Mouse (Mus musculus) fibroblast of lung, adult 2 months (primary cell): ENCODE data around the gene Cmbl.
"Not testable (repeated sequence)": the region's sequence is repeated elsewhere in the genome, so short reads cannot be mapped to it uniquely, and the experiment has no call there.

ENCODE experiments used
- DNase-seq: peaks from one replicate; pipeline ENCODE4 v3.0.0-alpha.2; 2011; ENCODE audit warnings: low read depth

The Cmbl gene

DNA sequence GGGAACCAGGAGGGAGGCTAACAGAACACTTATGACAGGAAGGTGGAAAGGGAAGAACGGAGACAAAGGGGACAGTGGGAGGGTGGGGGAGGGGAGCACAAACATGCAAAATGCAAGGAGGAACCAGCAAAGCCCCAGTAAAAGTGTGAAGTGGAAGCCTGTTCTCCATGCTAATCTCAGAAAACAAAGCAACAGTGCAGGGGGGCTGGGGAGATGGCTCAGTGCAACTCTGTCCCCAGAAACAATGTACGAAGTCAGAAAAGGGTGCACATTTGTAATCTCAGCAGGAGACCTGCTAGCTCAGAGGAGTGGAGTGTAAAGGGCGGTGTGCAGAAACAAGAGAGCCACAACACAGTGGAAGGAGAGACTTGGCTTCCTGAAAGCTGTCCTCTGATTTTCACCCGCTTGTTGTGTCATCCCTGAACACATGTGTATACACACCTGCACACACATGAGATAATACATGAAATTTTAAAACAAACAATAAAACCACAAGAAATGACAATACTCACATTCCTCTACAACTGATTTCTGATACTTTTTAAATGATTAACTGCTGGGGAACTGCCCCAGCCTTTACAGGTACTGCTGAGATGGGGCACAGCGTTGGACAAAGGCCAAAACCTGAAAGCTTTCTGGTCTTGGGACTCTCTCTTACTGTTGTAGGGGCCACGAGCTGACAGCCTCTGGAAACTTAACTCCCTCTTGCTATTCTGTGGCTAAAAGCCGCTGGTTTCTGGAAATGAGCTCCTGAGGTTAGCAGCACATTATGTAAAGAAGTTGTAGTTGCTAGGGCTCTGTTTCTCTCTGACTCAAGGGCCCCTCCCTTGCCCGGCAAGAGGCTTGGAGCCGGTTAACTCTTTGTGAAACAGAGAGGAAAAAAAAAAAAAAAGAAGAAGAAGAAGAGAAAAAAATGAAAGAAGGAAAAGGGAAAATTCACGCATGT lies 22.9 kb upstream of the Cmbl start:
- DNase-seq: no peak

DNA sequence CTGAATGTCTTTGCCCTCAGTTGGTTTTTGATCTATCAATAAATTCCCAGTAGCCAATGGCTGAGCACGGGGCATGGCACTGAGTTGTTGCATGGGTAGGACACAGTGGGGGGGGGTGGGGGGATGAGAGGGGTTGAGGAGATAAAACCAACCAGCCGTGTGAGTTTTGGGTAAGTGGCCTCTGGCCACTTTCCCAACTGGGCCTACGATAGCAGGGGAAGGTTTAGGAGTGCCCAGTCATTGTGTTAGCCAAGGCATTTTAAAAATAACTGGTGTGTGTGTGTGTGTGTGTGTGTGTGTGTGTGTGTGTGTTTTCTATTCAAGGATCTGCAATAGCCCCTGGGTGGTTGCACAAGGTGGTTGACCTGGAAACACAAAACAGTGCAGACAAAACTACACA lies 21.9 kb upstream of the Cmbl start:
- no peak for DNase-seq

DNA sequence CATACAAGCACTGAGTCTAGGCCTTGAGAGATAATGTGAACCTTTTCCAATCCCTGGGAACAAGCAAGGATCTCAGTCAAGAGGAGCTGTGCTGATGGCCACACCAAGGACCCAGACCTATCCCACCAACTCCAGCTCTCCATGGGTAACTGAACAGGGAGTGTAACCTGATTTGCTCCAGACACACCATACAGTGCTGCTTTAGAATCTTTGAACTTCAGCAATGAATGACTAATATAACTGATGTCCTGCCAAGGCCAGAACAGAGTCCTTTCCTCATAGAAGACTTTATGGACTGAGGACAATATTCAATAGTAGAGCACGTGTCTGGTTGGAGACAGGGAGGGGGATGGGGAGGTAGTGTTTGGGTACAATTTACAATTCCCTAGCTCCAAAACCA lies 20.1 kb upstream of the Cmbl start:
- DNase-seq: no peak

DNA sequence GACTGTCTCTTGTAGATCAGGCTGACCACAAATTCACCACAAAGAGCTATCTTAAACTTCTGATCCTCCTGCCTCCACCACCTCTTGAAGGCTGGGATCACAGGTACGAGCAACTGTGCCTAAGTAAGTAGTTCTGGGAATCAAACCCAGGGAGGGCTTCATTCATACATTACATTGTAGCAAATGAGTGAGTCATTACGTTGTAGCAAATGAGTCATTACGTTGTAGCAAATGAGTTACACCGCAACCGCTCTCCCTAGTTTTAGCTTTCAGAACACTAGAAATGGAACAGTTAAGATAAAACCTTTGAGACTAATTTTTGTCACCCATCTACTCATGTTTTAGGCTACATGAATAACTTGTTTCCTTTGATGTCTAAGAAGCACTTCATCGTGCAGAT lies 18.9 kb upstream of the Cmbl start:
- no peak for DNase-seq

DNA sequence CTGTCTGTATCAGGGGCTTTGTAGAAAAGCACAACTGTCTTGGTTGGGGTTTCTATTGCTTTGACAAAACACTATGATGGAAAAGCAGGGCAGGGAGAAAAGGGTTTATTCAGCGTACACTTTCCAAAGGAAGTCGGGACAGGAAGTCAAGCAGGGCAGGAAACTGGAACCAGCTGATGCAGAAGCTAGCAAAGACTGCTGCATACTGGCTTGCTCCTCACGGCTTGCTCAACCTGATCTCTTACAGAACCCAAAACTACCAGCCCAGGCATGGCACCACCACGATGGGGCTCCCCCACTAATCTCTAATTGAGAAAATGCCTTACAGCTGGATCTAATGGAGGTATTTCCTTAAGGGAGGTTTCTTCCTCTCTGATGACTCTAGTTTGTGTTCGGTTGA lies 17.8 kb upstream of the Cmbl start:
- DNase-seq: no peak

DNA sequence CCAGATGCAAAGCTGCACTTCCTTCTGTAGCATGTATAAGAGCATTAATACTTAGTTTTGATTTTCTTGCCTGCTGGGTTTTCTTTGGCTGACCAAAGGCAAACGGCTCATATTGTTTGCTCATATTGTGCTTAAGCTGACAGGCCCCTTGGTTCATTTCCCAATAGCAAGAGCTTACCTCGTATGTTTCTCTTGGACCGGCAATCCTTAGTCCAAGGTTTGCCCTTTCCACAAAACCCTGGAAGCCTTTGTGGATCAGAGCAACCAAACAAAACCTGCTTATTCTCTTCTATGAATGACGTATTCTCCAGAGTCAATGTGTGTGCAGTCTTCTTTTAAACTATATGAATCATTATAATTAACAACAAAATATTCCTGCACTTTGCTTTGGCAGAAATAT lies 14.8 kb upstream of the Cmbl start:
- DNase-seq: no peak

DNA sequence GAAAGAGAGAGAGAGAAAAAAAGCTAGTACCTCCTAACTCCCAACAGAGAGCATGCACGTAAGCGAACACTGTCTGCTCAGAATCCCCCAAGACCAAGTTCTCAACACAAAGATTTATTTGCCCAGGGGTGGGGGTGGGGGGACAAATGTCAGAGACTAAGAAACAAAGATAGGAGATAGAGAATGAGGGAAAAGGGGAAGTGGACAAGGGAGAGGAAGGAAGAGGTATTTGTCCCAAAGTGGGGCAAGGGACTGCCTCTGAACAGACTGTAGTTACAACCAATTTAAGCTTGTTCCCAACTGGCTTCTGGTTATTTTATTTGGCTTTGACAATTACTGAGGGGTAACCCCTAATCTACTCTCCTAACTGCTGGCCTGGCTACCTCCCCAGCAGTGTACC lies 10.3 kb upstream of the Cmbl start:
- DNase-seq: no peak

DNA sequence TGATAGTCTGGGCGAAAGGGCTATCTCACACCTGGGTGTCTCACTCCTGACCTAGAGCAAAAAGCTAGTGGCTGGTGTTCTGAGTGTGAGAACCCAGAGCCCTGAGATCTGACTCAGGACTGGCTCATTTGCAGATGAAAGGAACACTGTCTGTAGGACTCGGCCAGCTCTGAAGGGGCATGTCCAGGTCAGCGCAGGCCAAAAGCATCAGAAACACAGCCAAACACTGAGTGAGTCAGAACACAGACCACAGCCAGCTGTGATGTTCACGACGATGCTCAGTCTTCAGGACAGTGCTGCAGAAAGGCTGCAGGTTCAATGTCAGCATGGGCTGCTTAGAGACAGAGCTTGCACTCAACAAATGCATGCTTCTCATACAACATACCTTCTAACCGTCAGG lies 3.8 kb upstream of the Cmbl start:
- DNase-seq: peak; percentile 81

DNA sequence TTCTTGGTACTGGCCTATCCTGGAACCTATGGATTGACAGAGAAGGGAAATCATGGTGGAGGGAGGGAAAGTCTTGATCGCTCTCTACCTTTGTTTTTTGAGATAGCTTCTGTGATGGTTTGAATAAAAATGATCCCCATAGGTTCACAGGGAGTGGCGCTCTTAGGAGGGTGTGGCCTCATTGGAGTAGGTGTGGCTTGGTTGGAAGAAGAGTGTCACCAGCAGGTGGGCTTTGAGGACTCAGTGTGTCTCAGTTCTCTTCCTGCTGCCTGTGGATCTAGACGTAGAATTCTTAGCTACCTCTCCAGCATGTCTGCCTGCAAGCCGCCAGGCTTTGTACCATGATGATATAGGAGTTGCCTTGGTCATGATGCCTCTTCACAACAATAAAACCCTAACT lies 3.2 kb upstream of the Cmbl start:
- no peak for DNase-seq

DNA sequence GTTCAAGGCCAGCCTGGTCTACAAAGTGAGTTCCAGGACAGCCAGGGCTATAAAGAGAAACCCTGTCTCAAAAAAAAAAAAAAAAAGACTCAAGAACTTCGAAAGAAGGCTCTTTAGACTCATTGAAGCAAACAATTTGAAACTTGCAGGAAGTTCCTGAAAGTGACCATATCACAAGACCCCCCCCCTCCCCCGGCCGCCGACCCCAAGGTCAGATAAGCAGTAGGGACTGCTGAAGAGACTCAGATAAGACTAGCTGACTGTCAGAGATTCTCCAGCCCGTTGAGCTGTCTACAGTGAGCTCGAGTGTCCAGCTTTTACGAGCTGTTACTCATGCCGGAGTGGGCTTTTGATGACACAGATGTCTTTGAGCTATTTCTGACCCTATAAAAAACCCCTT lies 2.3 kb upstream of the Cmbl start:
- DNase-seq: no peak

DNA sequence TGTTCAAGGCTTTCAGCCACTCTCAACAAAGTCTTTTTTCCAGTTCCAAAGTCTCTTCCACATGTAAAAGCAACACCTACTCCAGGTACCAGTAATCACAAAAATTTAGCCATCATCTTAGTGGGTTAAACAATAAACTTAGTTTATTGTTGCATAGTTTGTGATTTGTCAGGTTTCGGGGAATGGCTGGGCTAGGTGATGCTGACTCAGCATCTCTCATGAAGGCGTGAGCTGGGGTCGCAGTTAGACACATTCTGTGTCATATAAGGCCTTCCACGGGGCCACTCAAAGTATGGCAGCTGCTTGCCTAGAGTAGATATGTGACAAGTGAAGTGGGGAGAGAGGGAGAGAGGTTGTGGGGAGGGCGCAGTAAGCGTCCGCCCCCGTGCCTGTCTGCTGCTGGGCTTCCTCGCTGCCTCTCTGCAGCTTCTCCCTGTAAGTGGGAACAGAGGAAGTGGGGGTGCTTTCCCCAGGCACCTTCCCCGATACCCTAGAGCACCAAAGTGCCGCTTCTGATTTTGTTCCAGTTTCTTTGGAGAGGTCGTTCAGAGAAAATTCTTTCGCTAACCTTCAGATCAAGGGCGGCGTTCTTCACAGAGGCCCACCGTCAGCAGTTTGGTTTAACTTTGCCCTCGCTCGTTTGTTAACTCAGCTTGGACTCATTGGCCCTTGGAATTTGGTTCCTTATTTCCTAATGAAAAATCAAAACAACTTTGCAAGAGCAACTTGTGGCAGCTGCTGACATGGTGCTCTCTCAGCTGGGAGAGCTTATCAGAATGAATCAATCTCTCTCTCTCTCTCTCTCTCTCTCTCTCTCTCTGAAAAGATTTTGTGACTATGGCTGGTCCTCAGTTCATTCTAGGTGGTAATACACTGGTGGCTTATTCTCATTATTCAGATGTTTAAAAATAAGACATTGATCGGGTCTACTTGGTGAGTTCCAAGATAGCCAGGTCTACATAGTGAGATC lies 1.3 kb upstream of the Cmbl start:
- DNase-seq: no peak

DNA sequence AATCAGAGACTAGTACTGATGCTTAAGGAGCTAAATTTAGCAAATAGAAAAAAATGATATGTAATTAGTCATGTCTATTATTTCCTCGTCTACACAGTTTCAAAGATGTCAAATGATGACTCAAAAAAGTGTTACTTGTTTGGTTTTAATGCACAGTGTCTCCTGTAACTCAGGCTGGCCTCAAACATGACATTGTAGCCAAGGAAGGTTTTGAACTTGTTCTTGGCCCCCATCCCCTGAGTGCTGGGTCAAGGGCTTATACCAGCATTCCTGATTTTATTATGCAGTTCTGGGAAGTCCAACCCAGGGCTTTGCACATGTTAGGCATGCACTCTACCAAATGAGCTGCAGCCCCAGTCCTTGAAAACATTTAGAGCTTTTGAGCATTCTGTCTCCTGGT lies 597 bp downstream of the Cmbl start:
- no peak for DNase-seq

DNA sequence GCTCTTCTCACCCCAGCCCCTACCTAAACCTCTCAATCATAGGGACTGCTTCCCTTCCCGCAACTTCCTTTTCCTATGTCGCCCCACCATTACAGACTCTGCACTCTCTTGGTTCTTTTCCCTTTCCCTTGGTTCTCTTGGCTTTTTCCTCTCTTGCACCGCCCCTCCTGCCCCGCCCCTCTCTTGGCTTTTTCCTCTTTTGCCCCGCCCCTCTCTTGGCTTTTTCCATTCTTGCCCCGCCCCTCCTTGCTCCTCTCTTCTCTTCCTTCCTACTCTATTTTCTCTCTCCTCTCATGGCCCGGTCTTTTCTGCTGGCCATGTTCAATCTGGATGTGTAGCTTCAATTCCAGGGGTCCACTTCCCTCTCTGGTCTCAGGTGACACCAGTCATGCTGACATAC lies 2.2 kb downstream of the Cmbl start:
- DNase-seq: no peak

DNA sequence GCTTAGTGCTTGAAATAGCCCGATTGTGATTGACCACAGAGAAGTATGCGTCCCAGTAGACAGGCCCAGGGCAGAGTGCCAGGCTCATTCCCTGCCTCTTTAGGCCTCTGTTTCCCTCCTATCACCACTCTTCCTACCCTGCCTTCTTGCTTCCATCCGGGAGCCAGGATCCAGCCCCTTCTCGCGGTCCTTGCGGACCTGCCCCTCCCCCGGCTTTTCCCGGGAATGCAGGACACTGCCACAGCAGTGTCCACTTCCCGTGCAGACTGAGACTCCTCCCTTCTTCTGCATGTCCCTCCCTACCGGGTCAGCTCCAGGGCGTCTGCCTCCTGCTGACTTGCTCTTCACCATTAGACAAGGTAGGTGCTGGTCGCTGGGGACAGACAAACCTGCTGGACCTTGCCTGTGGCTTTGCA lies 3.4 kb downstream of the Cmbl start:
- no peak for DNase-seq

DNA sequence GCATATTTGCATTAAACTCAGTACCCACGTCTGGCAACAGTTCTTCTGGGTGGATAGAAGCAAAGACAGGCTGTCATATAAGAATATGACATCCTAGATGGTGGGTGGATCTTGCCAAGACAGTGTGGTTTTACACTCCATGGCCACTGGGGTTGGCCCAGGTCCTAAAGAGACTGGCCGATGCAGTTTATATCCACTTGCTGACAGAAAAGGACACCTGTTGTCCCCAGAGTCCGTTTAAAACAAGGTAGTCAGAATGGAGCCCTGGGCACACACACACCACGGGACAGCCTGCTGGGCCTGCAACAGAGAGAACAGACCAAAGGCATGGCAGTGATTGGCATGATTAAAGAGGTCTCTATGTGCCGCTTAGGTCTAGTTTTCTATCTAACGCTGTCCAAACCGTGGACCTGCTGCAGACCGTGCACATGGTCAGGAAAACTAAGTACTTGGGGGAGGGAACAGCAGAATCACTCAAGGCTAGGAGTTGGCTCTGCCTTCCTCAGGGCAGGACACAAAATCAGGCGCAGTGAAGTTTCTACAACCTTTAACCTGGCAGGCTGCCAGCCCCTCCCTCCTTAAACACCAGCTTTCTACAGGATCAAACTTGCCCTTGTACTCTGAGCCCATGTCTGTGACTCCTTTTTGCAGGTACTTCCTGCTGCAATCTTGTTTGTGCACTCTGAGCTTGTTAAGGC lies 4.3 kb downstream of the Cmbl start:
- DNase-seq: no peak

DNA sequence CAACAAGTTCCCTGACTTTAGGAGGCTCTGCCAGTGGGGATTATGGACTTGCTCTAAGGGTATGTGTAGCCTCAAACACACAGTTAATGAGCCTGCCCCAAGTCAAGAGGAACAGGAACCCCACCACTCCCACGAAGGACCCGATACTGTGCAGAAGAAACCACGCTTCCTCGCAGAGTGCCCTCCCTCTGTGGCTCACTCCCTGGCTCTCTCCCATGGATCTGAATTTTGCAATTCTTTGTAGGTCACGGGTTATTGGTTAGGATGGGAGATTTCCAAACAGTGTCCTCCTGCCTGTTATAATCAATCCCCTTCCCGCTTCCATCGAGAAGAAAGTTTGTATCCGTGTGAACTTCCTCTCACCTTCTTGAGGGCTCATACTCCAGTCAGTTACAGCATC lies 5.8 kb downstream of the Cmbl start:
- no peak for DNase-seq

DNA sequence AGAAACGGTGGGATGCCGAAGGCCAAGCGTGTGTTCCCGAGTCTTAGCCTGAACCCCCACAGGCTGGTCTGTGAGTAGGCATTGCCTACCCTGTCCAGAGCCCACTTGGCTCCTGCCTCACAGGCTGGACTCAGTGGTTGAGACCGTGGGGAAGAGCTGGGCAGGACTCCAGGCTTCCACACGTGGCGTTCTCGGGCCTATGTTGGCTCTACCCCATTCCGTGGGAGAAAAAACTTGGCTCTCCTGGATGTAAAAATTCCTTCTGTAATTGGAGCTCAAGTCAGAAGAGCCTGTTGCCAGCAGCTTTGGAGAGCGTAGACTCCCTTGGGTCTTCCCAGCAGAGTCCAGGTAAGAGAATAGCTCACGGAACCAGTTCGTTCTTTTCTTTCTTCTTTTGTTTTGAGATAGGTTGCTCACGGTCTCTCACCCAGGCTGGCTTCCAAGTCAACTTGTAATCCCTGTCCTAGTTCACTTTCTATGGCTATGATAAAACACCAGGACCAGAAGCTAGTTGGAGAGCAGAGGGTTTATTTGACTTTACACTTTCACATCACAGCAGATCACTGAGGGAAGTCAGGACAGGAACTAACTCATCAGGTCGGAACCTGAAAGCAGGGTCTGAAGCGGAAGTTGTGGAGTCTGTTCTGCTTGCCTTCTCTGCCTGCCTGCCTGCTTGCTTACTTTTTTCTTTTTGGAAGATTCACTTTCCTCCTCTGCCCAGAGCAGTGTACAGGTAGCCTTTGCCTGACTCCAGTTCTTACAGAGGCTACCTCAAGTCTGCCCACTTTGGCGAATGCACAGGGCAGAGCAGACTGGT lies 6.9 kb downstream of the Cmbl start:
- DNase-seq: peak; percentile 92

DNA sequence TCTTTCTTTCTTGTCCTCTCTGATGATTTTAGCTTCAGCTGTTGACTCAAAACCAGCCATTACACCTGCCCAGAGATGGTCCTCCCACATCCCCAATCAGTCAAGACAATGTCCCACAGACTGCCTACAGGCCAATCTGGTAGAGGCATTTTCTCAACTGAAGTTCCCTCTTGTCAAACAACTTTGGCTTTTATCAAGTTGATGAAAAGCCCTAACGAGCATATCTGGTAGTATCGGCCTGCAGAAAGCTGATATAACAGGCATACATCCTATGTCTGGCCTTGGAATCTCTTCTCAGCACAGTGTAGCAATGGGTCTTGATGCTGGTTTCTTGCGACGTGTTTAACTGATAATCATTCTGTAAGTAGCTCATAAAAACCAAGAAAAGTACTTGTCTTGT lies 8.1 kb downstream of the Cmbl start:
- no peak for DNase-seq

DNA sequence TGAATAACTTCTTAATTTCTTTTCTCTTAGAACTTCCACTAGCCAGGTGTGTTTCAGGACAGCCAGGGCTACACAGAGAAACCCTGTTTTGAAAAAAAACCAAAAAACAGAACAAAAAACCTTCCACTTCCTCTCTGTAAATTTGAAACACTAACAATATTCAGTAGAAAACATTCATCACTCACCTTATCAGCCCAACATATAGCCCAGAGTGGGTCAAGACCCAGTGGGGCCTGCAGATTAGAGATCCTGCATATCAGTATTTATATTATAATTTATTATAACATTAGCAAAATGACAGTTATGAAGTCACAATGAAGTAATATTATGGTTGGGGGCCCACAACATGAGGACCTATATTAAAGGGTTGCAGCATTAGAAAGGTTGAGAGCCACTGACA lies 8.5 kb downstream of the Cmbl start:
- DNase-seq: no peak

DNA sequence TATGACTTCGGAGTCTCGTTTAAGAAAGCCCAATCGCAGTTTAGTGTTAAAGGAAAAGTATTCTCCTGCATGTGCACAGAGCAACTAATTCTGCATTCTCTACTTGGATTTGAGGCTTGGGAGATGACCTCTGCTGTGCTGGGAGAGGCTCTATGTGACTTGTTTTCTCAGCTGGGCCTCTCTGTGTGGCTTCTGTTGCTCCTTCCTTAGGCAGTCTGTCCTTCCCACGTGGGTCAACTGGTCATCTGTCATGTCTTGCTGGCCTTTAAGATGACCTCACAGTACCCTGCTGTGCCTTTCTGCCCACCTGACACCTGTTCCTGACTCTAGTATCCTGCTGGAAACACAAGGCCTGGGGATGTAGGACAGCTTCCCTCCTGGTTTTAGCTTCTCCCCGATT lies 10.9 kb downstream of the Cmbl start:
- DNase-seq: no peak

DNA sequence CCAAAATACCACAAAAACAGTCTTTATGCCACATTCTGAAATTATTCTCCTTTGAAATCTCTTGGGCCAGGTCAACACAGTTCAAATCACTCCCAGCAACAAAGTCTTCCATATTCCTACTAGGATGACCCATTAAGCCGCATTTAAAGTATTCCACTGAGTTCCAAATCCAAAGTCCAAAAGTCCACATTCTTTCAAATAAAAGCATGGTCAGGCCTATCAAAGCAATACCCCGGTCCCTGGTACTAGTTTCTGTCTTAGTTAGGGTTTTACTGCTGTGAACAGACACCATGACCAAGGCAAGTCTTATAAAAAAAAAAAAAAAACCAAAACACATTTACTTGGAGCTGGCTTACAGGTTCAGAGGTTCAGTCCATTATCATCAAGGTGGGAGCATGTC lies 15.9 kb downstream of the Cmbl start:
- DNase-seq: not testable (repeated sequence)
